Mouse (Mus musculus) forebrain, embryonic 12.5 days (tissue): ENCODE measurements at regions not wholly inside any gene's neighbourhood (a gene's known extent, or its start where the extent isn't known, plus 50 kb on each side); places are given as distances from the start of the nearest gene placed in this dataset.

Source experiments
- ATAC-seq: fragments of 200-750 bp; cut with Nextera tagmentation; 2 replicates; pipeline ENCODE4 v1.8.0; 2017; ENCODE audit warnings: moderate TSS enrichment; ENCODE audit not compliant: low FRiP score
- H3K27ac ChIP-seq: fragments of 300-500 bp; sonication (generic); 2 replicates; pipeline ENCODE4 v1.5.1; 2016; ENCODE audit warnings: mild to moderate bottlenecking
- H3K27me3 ChIP-seq: fragments of 300-500 bp; sonication (generic); 2 replicates; pipeline ENCODE4 v1.6.1; 2016; ENCODE audit warnings: mild to moderate bottlenecking
- H3K36me3 ChIP-seq: fragments of 300-500 bp; sonication (generic); replicated peaks from 2 replicates; pipeline ENCODE4 v1.6.1; 2016; ENCODE audit warnings: mild to moderate bottlenecking
- H3K4me1 ChIP-seq: fragments of 300-500 bp; sonication (generic); 2 replicates; pipeline ENCODE4 v1.6.1; 2016
- H3K4me2 ChIP-seq: fragments of 300-500 bp; sonication (generic); 2 replicates; pipeline ENCODE4 v1.6.1; 2016; ENCODE audit warnings: mild to moderate bottlenecking, moderate library complexity
- H3K4me3 ChIP-seq: fragments of 300-500 bp; sonication (generic); replicated peaks from 2 replicates; pipeline ENCODE4 v1.5.1; 2016; ENCODE audit warnings: mild to moderate bottlenecking
- H3K9ac ChIP-seq: fragments of 300-500 bp; sonication (generic); 2 replicates; pipeline ENCODE4 v1.6.1; 2016; ENCODE audit warnings: mild to moderate bottlenecking
- H3K9me3 ChIP-seq: fragments of 300-500 bp; sonication (generic); 2 replicates; pipeline ENCODE4 v1.6.1; 2016
- WGBS: fragments of 180-500 bp; shearing (Covaris S2); methylation state at CpG from one replicate; pipeline ENCODE4 v1.1.7; 2016; 5-methylcytosine and 5-hydroxymethylcytosine counted together

DNA sequence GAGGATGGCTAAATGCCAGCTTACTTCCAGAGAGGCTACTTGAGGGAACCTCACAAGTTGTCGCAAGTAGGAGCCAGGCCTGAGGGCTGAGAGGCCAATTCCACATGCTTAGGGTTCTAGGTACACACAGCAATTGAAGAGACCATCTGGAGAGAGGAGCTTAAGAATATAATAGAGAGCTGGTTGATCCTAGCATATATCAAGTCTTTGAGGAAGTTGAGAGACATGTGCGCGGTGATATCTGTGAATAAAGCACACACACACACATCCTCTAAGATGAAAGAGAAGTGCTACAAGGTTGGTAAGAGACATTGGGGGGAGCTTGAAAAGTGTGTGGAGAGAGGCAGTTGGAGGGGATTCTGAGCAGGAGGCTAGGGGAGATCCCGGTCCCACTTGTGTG is 189.5 kb downstream of the Zfp462 start:
- Histone ChIP-seq H3K4me3 (no peak overlapping the region), H3K9ac (no peak overlapping the region), H3K27me3 (no peaks in the 10 kb centered on the region), H3K4me1 (peaks cover 10% of the 10 kb centered on the region), H3K9me3 (no peaks in the 10 kb centered on the region), H3K36me3 (no peaks in the 10 kb centered on the region), H3K27ac (no peak overlapping the region), H3K4me2 (no peak overlapping the region)
- 95% methylated on average over 4 of the region's 4 CpGs for WGBS
- no peak for ATAC-seq

DNA sequence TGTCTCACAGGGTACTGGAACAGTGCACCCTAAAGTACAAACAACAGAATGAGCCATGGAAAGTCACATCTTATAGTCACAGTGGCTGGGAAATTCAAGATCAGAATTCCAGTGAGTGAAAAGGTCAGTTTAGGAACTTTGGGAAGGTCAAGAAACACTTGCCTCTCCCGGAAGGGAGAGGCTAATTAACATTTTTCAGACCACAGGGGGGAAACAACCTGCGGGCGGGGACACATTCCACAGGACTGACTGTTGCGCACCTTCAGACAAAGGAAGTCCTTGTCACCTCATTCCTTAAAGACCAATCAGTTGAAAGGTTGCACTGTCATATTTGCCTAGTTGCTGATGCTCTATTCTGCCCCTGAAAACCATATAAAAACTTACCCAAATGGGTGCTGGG is 189.9 kb downstream of the Zfp462 start:
- WGBS: 54% methylated on average over 4 of the region's 4 CpGs
- Histone ChIP-seq H3K4me3 (no peak overlapping the region), H3K4me1 (peaks cover 10% of the 10 kb centered on the region), H3K27ac (no peak overlapping the region), H3K9me3 (no peaks in the 10 kb centered on the region), H3K9ac (no peak overlapping the region), H3K4me2 (no peak overlapping the region), H3K27me3 (no peaks in the 10 kb centered on the region), H3K36me3 (no peaks in the 10 kb centered on the region)
- no peak for ATAC-seq

DNA sequence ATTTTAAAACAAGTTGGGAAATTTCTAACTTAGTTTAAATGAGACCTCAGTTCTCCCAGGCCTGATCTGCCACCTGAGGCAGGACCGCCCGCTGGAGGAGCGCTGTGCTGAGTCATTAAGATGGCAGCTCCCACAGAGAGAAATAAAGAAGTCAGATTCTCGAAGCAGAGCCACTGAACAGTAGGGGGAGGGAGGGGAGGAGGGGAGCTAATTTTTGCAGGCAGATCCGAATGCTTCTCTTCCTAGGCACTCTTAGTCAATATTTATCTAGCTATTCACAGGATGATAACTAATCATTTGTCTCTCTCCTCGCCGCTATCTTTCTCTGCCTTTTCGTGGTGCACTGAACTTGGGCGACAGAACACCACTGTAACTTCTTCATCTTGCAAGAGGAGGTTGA is 191.4 kb downstream of the Zfp462 start:
- WGBS: 2% methylated on average over 9 of the region's 9 CpGs
- H3K27ac ChIP-seq: 0 out of 2 replicates have a peak overlapping the region, but pooled peaks have one; percentile 38

DNA sequence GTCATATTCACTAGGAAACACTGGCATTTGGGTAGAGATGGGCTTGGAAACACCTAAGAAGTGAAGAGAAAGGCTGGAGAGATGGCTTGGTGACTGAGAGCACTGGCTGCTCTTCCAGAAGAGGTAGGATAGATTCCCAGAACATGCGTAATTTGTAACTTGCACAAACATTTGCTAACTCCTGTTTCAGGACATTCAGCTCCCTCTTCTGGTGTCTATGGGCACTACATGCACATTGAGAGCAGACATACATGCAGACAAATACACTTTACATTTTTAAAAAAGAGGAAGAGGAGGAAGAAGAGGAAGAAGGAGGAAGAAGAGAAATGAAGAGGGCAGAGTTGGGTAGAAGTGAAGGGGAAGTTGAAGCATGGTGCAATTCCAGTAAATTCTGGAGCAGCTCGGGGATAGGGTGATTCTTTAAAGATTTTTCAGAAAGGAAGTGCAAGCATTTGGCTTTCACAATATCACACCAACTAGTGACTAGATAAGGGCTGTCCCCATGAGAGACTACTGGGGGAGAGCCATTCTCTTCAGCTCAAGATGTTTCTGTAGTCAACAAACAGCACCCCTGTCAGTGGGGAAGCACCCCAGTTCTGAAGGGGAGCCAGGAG is 193.0 kb downstream of the Zfp462 start:
- Histone ChIP-seq H3K27me3 (no peaks in the 10 kb centered on the region), H3K36me3 (no peaks in the 10 kb centered on the region), H3K9ac (no peak overlapping the region), H3K4me2 (no peak overlapping the region), H3K27ac (no peak overlapping the region), H3K4me1 (peaks cover 10% of the 10 kb centered on the region), H3K9me3 (no peaks in the 10 kb centered on the region), H3K4me3 (no peak overlapping the region)
- no peak for ATAC-seq
- WGBS: 90% methylated on average over 2 of the region's 2 CpGs

More for the DNA sequence above, 191.4 kb downstream of the Zfp462 start:
- H3K4me3 ChIP-seq: no peak overlapping the region
- no peaks in the 10 kb centered on the region for H3K36me3 ChIP-seq
- no peaks in the 10 kb centered on the region for H3K27me3 ChIP-seq
- no peak overlapping the region for H3K9ac ChIP-seq
- ATAC-seq: peak; percentile 46; the same call in 1 of the 2 replicates
- H3K4me2 ChIP-seq: peak overlapping the region; percentile 19
- H3K9me3 ChIP-seq: no peaks in the 10 kb centered on the region
- H3K4me1 ChIP-seq: peaks cover 10% of the 10 kb centered on the region

DNA sequence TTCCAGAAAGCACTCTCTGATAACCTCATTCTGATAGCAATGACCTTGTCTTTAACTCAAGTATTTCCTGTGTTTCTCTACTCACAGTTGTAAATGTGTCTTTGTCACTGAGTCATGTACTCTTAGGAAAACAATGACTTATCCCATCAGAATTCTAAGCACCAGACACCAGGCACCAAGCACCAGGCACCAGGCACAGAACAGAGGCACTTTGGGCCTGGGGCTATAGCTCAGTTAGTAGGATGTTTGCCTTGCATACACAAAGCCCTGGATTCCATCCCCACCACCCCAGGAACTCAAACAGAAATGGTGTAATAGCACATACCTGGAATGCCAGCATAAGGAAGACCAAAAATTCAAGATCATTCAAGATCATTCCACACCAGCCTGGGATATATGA is 196.5 kb downstream of the Zfp462 start:
- Histone ChIP-seq H3K9me3 (no peaks in the 10 kb centered on the region), H3K27me3 (no peaks in the 10 kb centered on the region), H3K4me2 (no peak overlapping the region), H3K4me3 (no peak overlapping the region), H3K9ac (no peak overlapping the region), H3K36me3 (no peaks in the 10 kb centered on the region), H3K27ac (no peak overlapping the region), H3K4me1 (peaks cover 10% of the 10 kb centered on the region)
- ATAC-seq: no peak

DNA sequence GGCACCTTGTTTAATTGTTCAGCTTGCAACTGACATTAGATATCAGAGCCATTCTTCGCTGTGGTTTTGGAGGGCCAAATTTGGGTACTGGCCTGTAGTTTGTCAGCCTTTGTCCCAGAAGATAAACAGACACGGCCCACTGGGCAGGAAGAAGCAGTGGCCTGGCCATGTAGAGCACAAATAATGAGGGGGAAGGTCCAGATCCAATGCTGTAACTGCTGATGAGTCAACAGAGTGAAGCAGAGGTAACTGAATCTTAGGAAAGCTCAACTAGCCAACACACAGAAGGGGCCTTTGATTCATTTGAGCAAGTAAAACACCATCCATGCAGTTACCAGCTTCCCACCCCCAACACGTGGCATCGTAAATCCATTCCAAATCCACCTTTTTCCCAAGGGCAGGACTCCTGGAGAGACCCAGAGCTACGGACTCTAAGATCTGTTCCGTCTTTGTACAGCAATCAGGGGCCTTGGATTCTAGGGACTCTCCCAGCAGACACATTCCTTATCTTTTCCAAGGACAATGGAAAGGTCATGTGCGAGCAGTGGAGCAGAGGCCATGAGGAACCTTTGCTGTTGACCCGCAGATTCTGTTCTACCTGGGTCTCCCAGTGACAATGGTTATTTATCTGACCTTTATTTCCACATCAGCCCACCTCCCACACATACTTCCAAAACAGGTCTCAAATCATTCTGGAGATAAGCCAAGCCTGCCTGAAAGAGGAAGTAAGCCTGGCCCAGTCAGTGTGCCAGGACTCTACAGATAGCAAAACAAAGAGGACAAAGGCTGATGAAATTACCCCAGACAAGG is 197.3 kb downstream of the Zfp462 start:
- H3K9me3 ChIP-seq: no peaks in the 10 kb centered on the region
- H3K4me3 ChIP-seq: no peak overlapping the region
- no peaks in the 10 kb centered on the region for H3K36me3 ChIP-seq
- H3K27me3 ChIP-seq: no peaks in the 10 kb centered on the region
- H3K4me1 ChIP-seq: peaks cover 3% of the 10 kb centered on the region; the same call in 1 of the 2 replicates
- 86% methylated on average over 8 of the region's 8 CpGs for WGBS
- ATAC-seq: no peak
- no peak overlapping the region for H3K27ac ChIP-seq
- no peak overlapping the region for H3K9ac ChIP-seq
- H3K4me2 ChIP-seq: no peak overlapping the region

DNA sequence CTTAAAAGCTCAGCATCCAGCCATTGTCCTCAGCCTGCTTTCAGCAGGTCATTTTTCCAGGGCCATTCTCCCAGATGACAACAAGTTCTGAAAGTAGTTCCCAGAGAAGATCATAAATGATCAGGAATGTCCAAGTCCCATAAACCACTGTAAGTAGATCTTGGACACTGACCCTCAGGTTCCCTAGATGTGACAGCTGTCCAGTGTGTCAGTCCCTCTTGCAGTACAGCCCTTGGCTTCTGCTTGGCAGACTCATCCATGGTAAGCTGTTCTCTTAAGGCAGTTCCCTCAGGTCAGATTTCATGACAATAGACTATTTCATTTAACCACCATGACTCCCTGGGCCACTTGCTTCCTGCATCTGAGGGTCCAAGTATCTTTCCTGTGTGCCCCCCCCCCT is 198.6 kb downstream of the Zfp462 start:
- no peaks in the 10 kb centered on the region for H3K9me3 ChIP-seq
- H3K9ac ChIP-seq: no peak overlapping the region
- ATAC-seq: no peak

DNA sequence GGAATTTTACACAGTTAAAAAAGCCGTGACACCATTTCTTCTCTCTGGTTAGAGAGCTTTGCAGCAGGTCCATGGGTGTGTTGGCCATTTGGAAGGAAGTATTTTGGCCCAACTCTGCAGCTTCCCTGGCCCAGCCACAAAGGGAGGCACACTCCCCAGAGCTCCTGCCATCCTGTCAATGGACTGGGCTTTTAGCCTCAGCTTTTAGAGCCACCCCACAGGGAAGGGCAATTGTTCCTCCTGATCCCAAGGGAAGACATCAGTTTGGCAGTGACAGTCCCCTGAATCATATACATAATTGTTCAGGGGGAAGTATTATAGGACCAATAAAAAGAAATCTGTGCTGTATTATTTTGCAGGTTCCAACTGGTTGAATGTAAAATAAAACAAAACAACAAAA is 200.1 kb downstream of the Zfp462 start:
- H3K4me3 ChIP-seq: no peak overlapping the region
- WGBS: 34% methylated on average over 1 of the region's 1 CpGs
- H3K27ac ChIP-seq: no peak overlapping the region
- H3K36me3 ChIP-seq: no peaks in the 10 kb centered on the region
- H3K27me3 ChIP-seq: no peaks in the 10 kb centered on the region
- ATAC-seq: no peak
- no peaks in the 10 kb centered on the region for H3K9me3 ChIP-seq
- no peak overlapping the region for H3K4me2 ChIP-seq
- H3K9ac ChIP-seq: no peak overlapping the region
- peaks cover 9% of the 10 kb centered on the region for H3K4me1 ChIP-seq

More for the DNA sequence above, 198.6 kb downstream of the Zfp462 start:
- Histone ChIP-seq H3K4me3 (no peak overlapping the region), H3K27ac (no peak overlapping the region), H3K27me3 (no peaks in the 10 kb centered on the region), H3K4me1 (0 out of 2 replicates have a peak, but pooled peaks cover 5% of the 10 kb centered on the region), H3K4me2 (no peak overlapping the region), H3K36me3 (no peaks in the 10 kb centered on the region)

DNA sequence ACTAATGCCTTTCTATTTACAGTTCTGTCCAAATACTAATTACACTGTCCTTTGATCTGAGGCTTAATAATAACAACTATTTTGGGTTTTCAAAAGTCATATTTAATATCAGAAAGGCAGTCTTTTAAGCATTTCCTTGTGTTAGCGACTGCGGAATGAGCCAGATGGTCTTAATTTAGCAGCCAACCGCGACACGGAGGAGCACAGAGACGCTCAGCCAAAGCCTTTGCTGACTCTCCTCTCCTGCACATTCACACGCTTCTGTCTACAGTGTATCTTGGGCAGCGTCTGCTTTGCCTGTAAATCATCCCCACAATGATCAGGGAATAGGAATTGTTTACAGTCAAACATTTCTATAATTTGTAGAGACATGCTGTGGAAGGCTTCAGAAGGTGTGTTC is 201.1 kb downstream of the Zfp462 start:
- no peak overlapping the region for H3K4me3 ChIP-seq
- H3K4me1 ChIP-seq: peaks cover 9% of the 10 kb centered on the region
- no peaks in the 10 kb centered on the region for H3K27me3 ChIP-seq
- ATAC-seq: no peak
- H3K9ac ChIP-seq: no peak overlapping the region
- no peak overlapping the region for H3K27ac ChIP-seq
- H3K36me3 ChIP-seq: no peaks in the 10 kb centered on the region
- H3K4me2 ChIP-seq: no peak overlapping the region
- no peaks in the 10 kb centered on the region for H3K9me3 ChIP-seq
- WGBS: 71% methylated on average over 8 of the region's 8 CpGs

DNA sequence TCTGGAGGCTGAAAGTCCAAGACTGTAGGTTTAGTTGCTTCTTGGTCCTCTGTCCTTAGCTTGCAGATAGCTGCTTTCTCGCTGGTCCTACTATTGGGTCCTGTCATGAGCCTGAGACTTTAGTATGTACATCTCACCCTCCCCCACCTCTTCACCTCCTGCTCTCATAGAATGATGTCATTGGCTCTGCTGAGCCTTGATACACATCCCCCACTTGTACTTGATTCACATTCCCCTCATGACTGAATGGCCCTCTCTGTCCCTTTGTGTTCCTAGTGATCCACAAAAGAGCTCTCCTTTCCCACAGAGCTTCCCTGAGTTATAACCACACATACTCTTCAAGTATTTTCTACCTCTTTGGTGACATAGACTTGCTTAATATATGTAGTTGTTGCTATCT is 201.5 kb upstream of the Rad23b start:
- no peak overlapping the region for H3K4me2 ChIP-seq
- H3K4me1 ChIP-seq: peaks cover 9% of the 10 kb centered on the region
- H3K9ac ChIP-seq: no peak overlapping the region
- no peaks in the 10 kb centered on the region for H3K9me3 ChIP-seq
- 53% methylated on average over 1 of the region's 1 CpGs for WGBS
- no peaks in the 10 kb centered on the region for H3K36me3 ChIP-seq
- peak; percentile 46; the same call in 1 of the 2 replicates for ATAC-seq
- H3K4me3 ChIP-seq: no peak overlapping the region
- H3K27ac ChIP-seq: no peak overlapping the region
- no peaks in the 10 kb centered on the region for H3K27me3 ChIP-seq

DNA sequence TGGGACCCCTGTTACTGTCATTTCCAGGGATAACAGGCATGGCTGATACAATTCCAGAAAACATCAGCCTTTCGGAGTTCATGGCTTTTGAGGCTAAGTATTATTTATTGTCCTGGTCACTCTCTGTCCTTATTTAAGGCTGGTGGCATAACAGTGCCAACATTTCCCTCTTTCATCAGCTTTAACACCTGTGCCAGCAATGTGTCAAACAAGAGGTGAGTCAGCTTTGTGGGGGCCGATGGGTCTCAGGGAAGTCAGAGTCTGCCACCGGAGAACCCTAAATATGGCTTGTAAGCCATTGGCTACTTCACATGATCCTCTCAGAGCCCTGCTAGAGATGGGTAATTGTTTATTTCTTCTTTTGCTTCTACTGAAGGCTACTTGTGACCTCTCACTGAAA is 195.3 kb upstream of the Rad23b start:
- H3K4me1 ChIP-seq: no peaks in the 10 kb centered on the region
- H3K27ac ChIP-seq: no peak overlapping the region
- H3K9ac ChIP-seq: no peak overlapping the region
- no peaks in the 10 kb centered on the region for H3K27me3 ChIP-seq
- ATAC-seq: no peak
- WGBS: 95% methylated on average over 3 of the region's 3 CpGs
- no peak overlapping the region for H3K4me3 ChIP-seq
- H3K4me2 ChIP-seq: no peak overlapping the region
- H3K9me3 ChIP-seq: no peaks in the 10 kb centered on the region
- no peaks in the 10 kb centered on the region for H3K36me3 ChIP-seq

DNA sequence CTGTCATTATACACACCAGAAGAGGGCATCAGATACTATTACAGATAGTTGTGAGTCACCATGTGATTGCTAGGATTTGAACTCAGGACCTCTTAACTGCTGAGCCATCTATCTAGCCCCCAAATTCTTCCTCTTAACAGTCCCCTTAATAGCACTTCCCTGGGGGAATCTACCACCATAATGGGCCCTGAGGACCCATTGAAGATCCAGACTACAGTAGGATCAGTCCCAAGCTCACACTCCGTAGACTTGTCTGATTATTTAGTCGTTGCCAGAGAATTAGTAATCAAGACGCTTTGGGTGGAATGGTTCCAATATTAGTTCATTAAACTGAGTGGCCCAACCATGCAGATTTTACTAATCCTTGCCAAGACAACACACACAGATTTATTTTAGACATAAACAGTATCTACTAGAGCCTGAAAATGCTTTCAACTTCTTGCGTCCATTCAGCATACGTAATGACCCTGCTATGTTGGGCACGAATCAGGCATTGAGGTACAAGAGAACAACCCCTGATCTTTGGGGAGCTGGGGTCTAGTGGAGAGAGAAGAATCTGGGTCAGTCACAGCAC is 191.6 kb upstream of the Rad23b start:
- no peak for ATAC-seq
- no peak overlapping the region for H3K27ac ChIP-seq
- no peak overlapping the region for H3K4me3 ChIP-seq
- no peaks in the 10 kb centered on the region for H3K27me3 ChIP-seq
- H3K36me3 ChIP-seq: no peaks in the 10 kb centered on the region
- WGBS: 87% methylated on average over 6 of the region's 6 CpGs
- no peaks in the 10 kb centered on the region for H3K4me1 ChIP-seq
- H3K9me3 ChIP-seq: no peaks in the 10 kb centered on the region
- H3K9ac ChIP-seq: no peak overlapping the region
- no peak overlapping the region for H3K4me2 ChIP-seq

DNA sequence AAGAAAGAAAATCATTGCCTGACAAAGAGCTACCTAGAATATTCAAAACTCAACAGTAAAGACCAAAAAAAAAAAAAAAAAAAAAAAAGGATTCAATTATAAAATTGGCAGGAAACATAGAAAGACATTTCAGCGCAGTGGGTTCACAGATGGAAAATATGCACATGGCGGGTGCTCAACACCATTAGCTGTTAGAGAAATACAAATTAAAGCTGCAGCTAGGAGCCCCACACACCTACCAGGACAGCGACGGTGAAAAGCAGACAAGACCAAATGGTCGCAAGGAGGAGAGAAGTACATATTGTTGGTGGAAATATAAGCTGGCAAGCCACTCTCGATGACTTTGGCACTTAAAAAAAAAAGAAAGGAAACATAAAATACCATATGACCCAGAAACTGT is 183.6 kb upstream of the Rad23b start:
- WGBS: 93% methylated on average over 6 of the region's 6 CpGs
- H3K36me3 ChIP-seq: no peaks in the 10 kb centered on the region

More for the DNA sequence above, 183.6 kb upstream of the Rad23b start:
- Histone ChIP-seq H3K27ac (no peak overlapping the region), H3K27me3 (no peaks in the 10 kb centered on the region), H3K4me2 (no peak overlapping the region), H3K9ac (no peak overlapping the region), H3K9me3 (no peaks in the 10 kb centered on the region), H3K4me3 (no peak overlapping the region), H3K4me1 (no peaks in the 10 kb centered on the region)
- ATAC-seq: no peak
